Mouse (Mus musculus) cerebellum, postnatal 10 days (tissue): Measurements from ENCODE around the gene Tcf20.

Experiments
- DNase-seq, 2 experiments: peaks; one replicate each; pipeline ENCODE4 v3.0.0; 2021; ENCODE audit warnings: mixed read lengths in 2 of 2

Gene Tcf20

GRCm38 (mm10) chr15:82987732-82988112, at the start of gene Tcf20:
Tcf20 (minus strand) TSS chr15:82987872.
- DNase-seq = peak; percentile 92 to 96

- DNase-seq = peak; percentile 95
These were observed 49.3 kb upstream of the Tcf20 start for GRCm38 (mm10) chr15:83036900-83037519.

- DNase-seq = no peak
These were observed 48.4 kb upstream of the Tcf20 start for GRCm38 (mm10) chr15:83036089-83036488.

- DNase-seq = peak; percentile 70 to 81
These were observed 46.8 kb upstream of the Tcf20 start for GRCm38 (mm10) chr15:83034275-83034977.

- peak; percentile 66 to 72 for DNase-seq
These were observed 45.4 kb upstream of the Tcf20 start, which contains the start of gene Nfam1 for GRCm38 (mm10) chr15:83032981-83033541. Nfam1 (minus strand) TSS chr15:83033306.

GRCm38 (mm10) chr15:83030884-83031283, 43.2 kb upstream of the Tcf20 start:
- no peak for DNase-seq

GRCm38 (mm10) chr15:83029725-83030718, 42.4 kb upstream of the Tcf20 start:
- DNase-seq = no peak

GRCm38 (mm10) chr15:83026129-83026528, 38.5 kb upstream of the Tcf20 start:
- DNase-seq = no peak

- no peak for DNase-seq
These were observed 37.5 kb upstream of the Tcf20 start for GRCm38 (mm10) chr15:83025041-83025760.

- no peak for DNase-seq
These were observed 35.3 kb upstream of the Tcf20 start for GRCm38 (mm10) chr15:83022947-83023346.

- peak; percentile 84 to 88 for DNase-seq
These were observed 23.5 kb upstream of the Tcf20 start for GRCm38 (mm10) chr15:83010990-83011664.

- no peak for DNase-seq
These were observed 22.8 kb upstream of the Tcf20 start for GRCm38 (mm10) chr15:83010423-83010822.

GRCm38 (mm10) chr15:83009532-83009931, 21.9 kb upstream of the Tcf20 start:
- DNase-seq = no peak

GRCm38 (mm10) chr15:83008761-83009423, 21.2 kb upstream of the Tcf20 start:
- DNase-seq = no peak

- DNase-seq = no peak
These were observed 19.8 kb upstream of the Tcf20 start for GRCm38 (mm10) chr15:83007346-83007920.

GRCm38 (mm10) chr15:83002665-83003548, 15.2 kb upstream of the Tcf20 start:
- peak; percentile 95 to 97 for DNase-seq

- peak in 1 of 2 experiments; percentile 50 for DNase-seq
These were observed 11.1 kb upstream of the Tcf20 start for GRCm38 (mm10) chr15:82998811-82999221.

GRCm38 (mm10) chr15:82996431-82996830, 8.8 kb upstream of the Tcf20 start:
- DNase-seq = no peak

- DNase-seq = no peak
These were observed 7.6 kb upstream of the Tcf20 start for GRCm38 (mm10) chr15:82995239-82995638.
